Mouse (Mus musculus): Measurements from ENCODE around the gene Pid1. TPM values are rescaled to one million over a fixed set of nuclear protein-coding genes. Genes with fewer than 3 reads are reported as not detected.

The Pid1 gene
- 10 to 100 TPM; 33.3 to 35.0 TPM for total RNA-seq (2021)
- long read RNA-seq, transcript Pid1-201 (3 exons, 2,664 nt), result major isoform, 48 of 54 reads
- long read RNA-seq, partial matches to known transcripts, result 1 of 54 reads
- long read RNA-seq, other reads (novel, unspliced or antisense), result 4 of 54 reads

DNA sequence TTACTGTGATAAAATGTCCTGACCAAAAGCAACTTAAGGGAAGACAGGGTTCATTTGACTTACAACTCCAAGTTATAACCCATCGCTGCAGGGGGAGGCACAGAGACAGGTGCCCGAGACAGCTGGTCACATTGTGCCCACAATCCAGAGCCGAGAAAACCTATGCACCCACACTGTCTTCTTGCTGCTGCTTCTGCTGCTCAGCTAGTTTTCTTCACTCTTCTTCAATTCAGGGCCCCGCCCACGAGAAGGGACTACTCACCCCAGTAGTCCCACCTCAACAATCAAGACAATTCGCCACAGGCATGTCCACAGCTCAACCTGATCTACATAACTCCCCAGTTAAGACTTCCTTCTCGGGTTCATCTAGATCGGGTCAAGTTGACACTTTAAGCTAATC is at the start of gene Pid1:
TSS of gene Pid1 (minus strand) at position 214 of the 400 bp plus-strand sequence.
- DNase-seq (ENCODE audit: low spot score in 2 of 2), result no peak

- DNase-seq (ENCODE audit: low spot score in 2 of 2), result no peak
These were observed 45.5 kb upstream of the Pid1 start for GRCm38 (mm10) chr1:84409514-84409913.

GRCm38 (mm10) chr1:84408873-84409272 is 44.9 kb upstream of the Pid1 start:
- no peak for DNase-seq (ENCODE audit: low spot score in 2 of 2)

DNA sequence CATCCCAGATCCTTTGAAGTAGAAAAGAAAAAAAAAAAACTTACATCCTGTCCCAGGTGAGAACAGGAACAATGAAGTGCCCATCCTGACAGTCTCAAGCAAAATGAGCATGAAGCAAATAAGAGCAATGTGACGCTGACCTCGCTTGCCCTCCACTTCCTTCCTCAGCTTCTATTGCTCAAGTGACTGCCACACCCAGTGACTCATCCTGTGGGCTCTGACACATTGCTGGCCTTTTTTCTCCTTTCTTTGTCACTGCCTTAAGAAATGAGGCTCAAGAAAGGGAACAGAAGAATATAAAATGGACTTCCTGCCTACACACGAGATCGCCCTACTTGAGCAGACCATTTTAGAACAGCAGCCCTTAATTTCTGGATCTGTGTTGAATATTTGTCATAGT is 42.9 kb upstream of the Pid1 start:
- DNase-seq (ENCODE audit: low spot score in 2 of 2), result no peak

DNA sequence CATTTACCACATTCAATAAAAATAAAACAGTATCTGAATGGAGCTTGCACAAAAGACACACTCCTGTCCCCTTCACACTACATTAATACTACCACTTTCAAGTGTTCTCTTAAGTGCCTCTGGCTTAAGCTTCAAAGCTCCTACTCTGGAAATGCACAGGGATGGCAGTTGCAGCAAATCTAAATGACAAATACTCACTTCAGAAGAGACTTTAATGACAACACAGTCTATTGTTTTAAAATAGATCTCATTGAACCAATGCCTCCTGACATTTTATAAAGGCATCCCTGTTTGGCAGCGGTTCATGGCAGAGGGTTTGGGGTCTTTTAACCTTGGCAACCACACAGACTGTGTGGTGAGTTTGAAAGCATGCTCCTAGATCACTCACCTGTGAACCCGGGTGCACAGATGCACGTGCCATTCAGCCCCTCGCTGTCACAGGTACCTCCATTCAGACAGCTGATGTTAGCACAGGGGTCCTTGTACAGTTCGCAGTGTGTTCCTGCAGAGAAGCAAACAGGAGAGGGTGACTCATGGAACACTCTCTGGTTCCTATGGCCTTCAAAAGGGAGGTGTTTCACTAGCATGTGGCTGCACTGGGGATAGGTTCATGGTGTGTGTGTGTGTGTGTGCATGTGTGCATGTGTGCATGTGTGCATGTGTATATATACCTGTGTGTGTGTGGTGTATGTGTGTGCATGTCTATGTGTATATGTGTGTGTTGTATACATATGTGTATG is 41.7 kb upstream of the Pid1 start:
- no peak for DNase-seq (ENCODE audit: low spot score in 2 of 2)

- DNase-seq (ENCODE audit: low spot score in 2 of 2), result no peak
These were observed 40.9 kb upstream of the Pid1 start for GRCm38 (mm10) chr1:84404880-84405279.

DNA sequence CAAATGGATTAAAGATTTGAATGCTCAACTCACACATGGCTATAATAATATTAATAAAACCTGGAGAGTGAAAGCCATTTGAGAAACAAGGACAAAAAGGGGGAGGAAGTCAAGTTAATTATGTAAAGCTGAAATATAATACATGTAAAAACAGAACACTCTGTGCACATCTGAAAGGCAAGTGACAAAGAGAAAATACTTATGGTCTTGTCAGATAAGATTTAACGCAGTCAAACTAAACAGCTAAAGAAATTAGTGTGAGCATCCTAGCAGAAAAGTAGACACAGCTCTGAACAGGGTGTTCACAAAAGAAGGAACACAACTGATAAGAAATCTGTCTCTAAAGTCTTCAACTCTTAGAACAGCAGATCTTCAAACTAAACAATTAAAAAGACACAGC is 38.2 kb upstream of the Pid1 start:
- DNase-seq (ENCODE audit: low spot score in 2 of 2), result no peak

DNA sequence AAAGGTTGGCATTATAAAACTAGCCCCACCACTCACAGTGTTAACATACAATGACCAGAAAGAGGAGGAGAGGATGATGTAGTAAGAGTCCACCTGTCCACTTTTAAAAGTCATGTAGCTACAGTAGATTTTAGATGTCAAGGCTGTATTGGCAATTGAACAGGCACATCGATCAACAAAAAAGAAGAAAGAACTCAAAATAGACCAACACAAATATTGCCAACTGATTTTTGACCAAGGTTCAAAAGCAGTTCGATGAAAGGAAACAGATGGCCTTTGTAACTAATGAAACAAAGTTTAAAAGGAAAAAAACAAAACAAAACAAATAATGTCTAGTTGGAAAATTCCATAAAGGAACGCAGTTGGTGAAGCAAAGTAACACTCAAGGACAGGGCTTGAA is 35.7 kb upstream of the Pid1 start:
- no peak for DNase-seq (ENCODE audit: low spot score in 2 of 2)

- DNase-seq (ENCODE audit: low spot score in 2 of 2), result no peak
These were observed 35.1 kb upstream of the Pid1 start for GRCm38 (mm10) chr1:84399118-84399517.

GRCm38 (mm10) chr1:84396787-84397186 is 32.8 kb upstream of the Pid1 start:
- no peak for DNase-seq (ENCODE audit: low spot score in 2 of 2)

GRCm38 (mm10) chr1:84395928-84396327 is 31.9 kb upstream of the Pid1 start:
- no peak for DNase-seq (ENCODE audit: low spot score in 2 of 2)

DNA sequence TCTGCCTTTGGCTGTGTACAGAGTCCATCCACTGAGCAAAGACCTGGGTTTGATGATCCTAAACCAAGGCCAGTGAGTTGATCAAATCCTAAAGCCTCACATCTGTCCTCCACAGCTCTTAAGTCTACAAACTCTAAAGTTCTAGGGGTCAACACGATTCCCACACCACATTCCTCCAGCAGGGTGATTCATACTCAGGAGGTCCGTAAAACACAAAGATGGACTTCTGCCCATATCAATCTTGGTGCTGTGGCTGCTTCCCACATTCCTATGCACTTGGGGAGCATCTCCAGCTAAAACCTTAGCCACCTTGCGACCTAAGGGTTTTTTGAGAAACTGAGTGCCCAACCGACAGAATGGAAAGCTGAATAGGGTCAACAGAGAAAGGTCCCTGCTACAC is 27.0 kb upstream of the Pid1 start:
- DNase-seq (ENCODE audit: low spot score in 2 of 2), result no peak

DNA sequence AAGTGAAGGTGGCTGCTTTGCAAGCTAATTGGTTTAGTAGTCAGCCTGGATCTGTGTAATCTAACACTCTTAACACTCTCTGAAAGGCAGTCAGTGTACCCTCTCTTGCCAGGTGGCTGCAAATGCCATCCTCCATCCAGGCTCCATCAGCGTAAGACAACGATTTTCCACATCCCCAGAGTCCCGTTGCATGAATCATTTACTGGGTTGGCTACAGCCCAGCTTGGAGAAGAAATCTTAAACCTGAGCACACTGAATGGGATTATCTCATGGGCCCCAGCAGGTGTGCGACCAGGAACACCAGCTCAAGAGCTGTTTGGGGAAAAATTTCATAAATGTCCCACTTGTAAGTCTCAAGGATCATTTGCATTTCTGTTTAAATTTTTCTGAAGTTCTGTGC is 23.6 kb upstream of the Pid1 start:
- DNase-seq (ENCODE audit: low spot score in 2 of 2), result no peak

GRCm38 (mm10) chr1:84386481-84387146 is 22.6 kb upstream of the Pid1 start:
- DNase-seq (ENCODE audit: low spot score in 2 of 2), result no peak

DNA sequence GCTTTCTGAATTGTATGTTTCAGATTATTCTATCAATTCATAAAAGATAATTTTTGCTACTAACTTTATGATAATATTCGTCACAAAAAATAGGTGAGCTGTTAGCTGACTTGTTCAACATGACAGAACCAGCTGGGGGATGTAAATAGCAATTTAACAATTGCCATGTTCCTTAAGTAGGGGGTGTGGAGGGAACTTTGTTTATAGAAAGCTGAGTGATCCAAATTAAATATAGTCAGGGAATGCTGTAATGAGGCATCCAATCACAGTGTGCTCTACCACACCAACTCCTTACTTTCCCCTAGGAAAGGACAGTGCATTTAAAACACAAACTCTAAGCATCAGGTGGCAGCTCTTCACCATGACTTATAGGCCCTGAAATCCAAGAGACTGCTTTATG is 18.7 kb upstream of the Pid1 start:
- no peak for DNase-seq (ENCODE audit: low spot score in 2 of 2)

DNA sequence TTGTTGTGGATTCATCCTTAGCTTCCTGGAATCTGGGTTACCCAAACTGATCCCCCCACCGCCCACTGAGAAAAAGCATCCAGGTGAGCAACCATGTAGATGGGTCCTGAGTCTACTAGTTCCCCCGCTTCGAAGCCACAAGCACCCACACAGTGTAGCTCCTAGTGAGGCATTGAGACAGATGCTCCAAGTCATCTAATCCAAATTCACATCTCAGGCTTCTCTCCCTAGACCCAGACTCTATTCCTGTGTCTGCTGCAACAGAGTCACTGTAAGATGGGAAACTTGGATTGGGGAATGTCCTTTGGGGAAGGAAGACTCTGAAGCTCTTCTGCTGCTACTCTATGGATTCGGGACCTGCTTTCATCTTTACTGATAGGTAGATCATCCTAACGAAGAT is 18.1 kb upstream of the Pid1 start:
- no peak for DNase-seq (ENCODE audit: low spot score in 2 of 2)

- DNase-seq (ENCODE audit: low spot score in 2 of 2), result no peak
These were observed 16.9 kb upstream of the Pid1 start for GRCm38 (mm10) chr1:84380895-84381294.

DNA sequence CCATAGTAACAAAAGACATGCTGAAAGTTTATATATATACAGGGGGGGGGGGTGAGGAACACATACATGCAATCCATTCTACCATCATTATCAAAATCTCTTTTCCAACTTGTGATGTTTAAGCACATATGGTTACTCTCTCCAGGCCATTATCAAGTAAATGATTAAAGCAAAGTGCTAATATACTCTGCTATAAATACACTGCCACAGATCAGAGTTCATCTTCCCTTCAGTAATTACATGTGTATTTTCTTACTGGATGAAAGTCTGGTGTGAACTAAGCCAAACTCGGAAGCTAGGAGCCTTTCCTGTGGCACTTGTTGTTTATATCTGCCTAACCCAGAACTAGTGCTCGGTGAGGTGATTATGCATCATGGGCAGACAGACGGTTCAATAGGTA is 3.8 kb upstream of the Pid1 start:
- DNase-seq (ENCODE audit: low spot score in 2 of 2), result no peak

- no peak for DNase-seq (ENCODE audit: low spot score in 2 of 2)
These were observed 2.6 kb upstream of the Pid1 start for GRCm38 (mm10) chr1:84366553-84366952.

GRCm38 (mm10) chr1:84362709-84363617 is 1.0 kb downstream of the Pid1 start:
- no peak for DNase-seq (ENCODE audit: low spot score in 2 of 2)

DNA sequence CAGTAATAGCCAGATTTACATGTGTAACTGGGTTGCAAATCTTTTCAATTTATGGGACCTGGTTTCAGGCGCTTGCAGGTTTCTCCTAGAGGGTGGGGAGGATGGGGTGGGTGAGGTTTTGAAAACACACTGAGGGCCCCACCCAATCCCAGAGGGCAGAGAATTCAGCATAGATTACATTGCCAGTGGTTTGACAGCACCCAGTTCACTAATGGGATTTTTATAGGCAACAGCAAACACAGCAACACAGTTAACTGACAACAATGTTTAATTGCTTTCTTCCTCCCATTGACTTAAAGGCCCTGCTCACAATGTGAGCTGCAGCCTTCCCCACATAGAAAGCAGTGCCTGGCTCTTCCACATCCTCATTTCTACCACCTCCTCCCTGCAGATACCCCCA is 1.8 kb downstream of the Pid1 start:
- DNase-seq (ENCODE audit: low spot score in 2 of 2), result no peak

DNA sequence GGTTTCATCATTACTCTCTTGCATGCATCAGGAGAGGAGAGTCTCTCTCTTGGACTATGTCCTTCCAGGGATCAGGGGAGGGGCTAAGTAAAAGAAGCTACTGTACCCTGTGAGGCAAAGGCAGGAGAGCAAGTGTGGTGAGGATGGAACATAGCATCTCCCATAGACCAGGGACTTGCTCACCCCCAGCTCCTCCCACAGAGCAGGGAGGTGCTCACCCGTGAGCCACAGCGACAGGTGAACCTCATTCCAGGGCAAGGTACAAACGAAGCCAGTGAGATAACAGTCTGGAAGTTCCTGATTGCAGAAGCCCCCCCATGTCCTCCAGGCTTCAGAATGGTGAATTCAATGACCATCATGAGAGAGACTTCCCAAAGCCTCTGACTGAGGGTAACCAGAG is 2.6 kb downstream of the Pid1 start:
- DNase-seq (ENCODE audit: low spot score in 2 of 2), result no peak
